Mouse (Mus musculus) kidney, embryonic 16.5 days (tissue): ENCODE data around the gene Galp. TPM values are rescaled to one million over a fixed set of nuclear protein-coding genes. Genes with fewer than 3 reads are reported as not detected.

Experiments used
- ATAC-seq: fragments of 200-750 bp; cut with Nextera tagmentation; 2 replicates; pipeline ENCODE4 v1.8.0; 2017; ENCODE audit warnings: moderate TSS enrichment; ENCODE audit not compliant: low FRiP score, low TSS enrichment
- H3K27ac ChIP-seq: fragments of 300-500 bp; sonication (generic); 2 replicates; pipeline ENCODE4 v1.5.1; 2014; ENCODE audit warnings: low read length
- H3K27me3 ChIP-seq: fragments of 300-500 bp; sonication (generic); 2 replicates; pipeline ENCODE4 v1.6.1; 2014; ENCODE audit warnings: low read length, control low read depth, mixed read lengths; ENCODE audit not compliant: insufficient read depth
- H3K36me3 ChIP-seq: fragments of 300-500 bp; sonication (generic); 2 replicates; pipeline ENCODE4 v1.6.1; 2014; ENCODE audit warnings: low read length, control low read depth, mixed read lengths; ENCODE audit not compliant: insufficient read depth
- H3K4me1 ChIP-seq: fragments of 300-500 bp; sonication (generic); 2 replicates; pipeline ENCODE4 v1.6.1; 2014; ENCODE audit warnings: low read length, control low read depth, mixed read lengths; ENCODE audit not compliant: insufficient read depth
- H3K4me2 ChIP-seq: fragments of 300-500 bp; sonication (generic); replicated peaks from 2 replicates; pipeline ENCODE4 v1.6.1; 2014; ENCODE audit warnings: low read depth, low read length
- H3K4me3 ChIP-seq: fragments of 300-500 bp; sonication (generic); 2 replicates; pipeline ENCODE4 v1.5.1; 2014; ENCODE audit warnings: mild to moderate bottlenecking, low read length
- H3K9ac ChIP-seq: fragments of 300-500 bp; sonication (generic); replicated peaks from 2 replicates; pipeline ENCODE4 v1.6.1; 2014; ENCODE audit warnings: low read length
- H3K9me3 ChIP-seq: fragments of 300-500 bp; sonication (generic); 2 replicates; pipeline ENCODE4 v1.6.1; 2016; ENCODE audit warnings: low read length, control low read depth
- WGBS: fragments of 180-500 bp; shearing (Covaris S2); extraction: QIAGEN DNeasy Blood & Tissue Kit; methylation state at CpG from one replicate; pipeline ENCODE4 v1.1.7; 2014; 5-methylcytosine and 5-hydroxymethylcytosine counted together
- polyA plus RNA-seq: library from polyadenylated mRNA; unstranded; fragments of >200 nt; fragmentation: Nextera tagmentation; extraction: Ambion mirVana; gene quantifications from 2 replicates; pipeline ENCODE4 v1.2.1, GENCODE M21; 2015

Galp gene
- polyA plus RNA-seq, 1 experiment from 2014 or later = not detected

GRCm38 (mm10) chr7:6157479-6157878 lies 39.4 kb upstream of the Galp start:
- peak overlapping the region; percentile 96 for H3K27ac ChIP-seq
- 64% methylated on average over 1 of the region's 1 CpGs for WGBS

GRCm38 (mm10) chr7:6159604-6160003 lies 37.3 kb upstream of the Galp start:
- Histone ChIP-seq H3K4me3 (no peak overlapping the region), H3K27ac (0 out of 2 replicates have a peak overlapping the region, but pooled peaks have one; percentile 36), H3K9me3 (no peaks in the 10 kb centered on the region), H3K27me3 (no peaks in the 10 kb centered on the region), H3K4me1 (peaks cover 14% of the 10 kb centered on the region), H3K9ac (no peak overlapping the region), H3K4me2 (no peak overlapping the region), H3K36me3 (no peaks in the 10 kb centered on the region)
- WGBS = 84% methylated on average over 3 of the region's 3 CpGs
- no peak for ATAC-seq

More at GRCm38 (mm10) chr7:6157479-6157878, 39.4 kb upstream of the Galp start:
- Histone ChIP-seq H3K27me3 (no peaks in the 10 kb centered on the region), H3K4me3 (no peak overlapping the region; the same call in 1 of the 2 replicates), H3K9ac (peak overlapping the region; percentile 15; the same call in 1 of the 2 replicates), H3K4me1 (peaks cover 27% of the 10 kb centered on the region), H3K9me3 (no peaks in the 10 kb centered on the region), H3K4me2 (peak overlapping the region; percentile 54), H3K36me3 (no peaks in the 10 kb centered on the region)
- ATAC-seq = no peak

GRCm38 (mm10) chr7:6161541-6161940 lies 35.3 kb upstream of the Galp start:
- Histone ChIP-seq H3K27ac (no peak overlapping the region), H3K4me1 (peaks cover 10% of the 10 kb centered on the region), H3K4me3 (no peak overlapping the region), H3K27me3 (no peaks in the 10 kb centered on the region), H3K9me3 (no peaks in the 10 kb centered on the region), H3K9ac (no peak overlapping the region), H3K4me2 (no peak overlapping the region), H3K36me3 (no peaks in the 10 kb centered on the region)
- no peak for ATAC-seq
- 60% methylated on average over 3 of the region's 3 CpGs for WGBS

- peaks cover 4% of the 10 kb centered on the region for H3K4me1 ChIP-seq
- H3K27ac ChIP-seq = no peak overlapping the region
- H3K36me3 ChIP-seq = no peaks in the 10 kb centered on the region
- no peak overlapping the region for H3K4me2 ChIP-seq
- H3K27me3 ChIP-seq = no peaks in the 10 kb centered on the region
- ATAC-seq = no peak
- H3K4me3 ChIP-seq = no peak overlapping the region
- no peaks in the 10 kb centered on the region for H3K9me3 ChIP-seq
- no peak overlapping the region for H3K9ac ChIP-seq
- WGBS = 77% methylated on average over 4 of the region's 4 CpGs
Observed at GRCm38 (mm10) chr7:6162172-6162571, 34.7 kb upstream of the Galp start.

GRCm38 (mm10) chr7:6164671-6165070 lies 32.2 kb upstream of the Galp start:
- Histone ChIP-seq H3K27me3 (no peaks in the 10 kb centered on the region), H3K27ac (no peak overlapping the region), H3K9ac (no peak overlapping the region), H3K9me3 (no peaks in the 10 kb centered on the region), H3K4me1 (no peaks in the 10 kb centered on the region), H3K4me3 (no peak overlapping the region), H3K4me2 (no peak overlapping the region), H3K36me3 (no peaks in the 10 kb centered on the region)
- 55% methylated on average over 5 of the region's 5 CpGs for WGBS
- no peak for ATAC-seq

- H3K9me3 ChIP-seq = no peaks in the 10 kb centered on the region
- H3K4me3 ChIP-seq = no peak overlapping the region
- no peaks in the 10 kb centered on the region for H3K36me3 ChIP-seq
- WGBS = 55% methylated on average over 3 of the region's 3 CpGs
- no peak for ATAC-seq
- H3K27ac ChIP-seq = peak overlapping the region; percentile 62; the same call in 1 of the 2 replicates
- no peak overlapping the region for H3K9ac ChIP-seq
- H3K4me2 ChIP-seq = no peak overlapping the region
- no peaks in the 10 kb centered on the region for H3K27me3 ChIP-seq
- H3K4me1 ChIP-seq = peaks cover 15% of the 10 kb centered on the region
Observed at GRCm38 (mm10) chr7:6169403-6169802, 27.5 kb upstream of the Galp start.

GRCm38 (mm10) chr7:6170391-6170790 lies 26.5 kb upstream of the Galp start:
- H3K9ac ChIP-seq = no peak overlapping the region
- H3K36me3 ChIP-seq = peaks cover 4% of the 10 kb centered on the region; the same call in 1 of the 2 replicates
- no peak overlapping the region for H3K27ac ChIP-seq
- no peak overlapping the region for H3K4me3 ChIP-seq
- 73% methylated on average over 9 of the region's 9 CpGs for WGBS
- no peak for ATAC-seq
- H3K4me1 ChIP-seq = peaks cover 15% of the 10 kb centered on the region
- H3K27me3 ChIP-seq = no peaks in the 10 kb centered on the region
- H3K9me3 ChIP-seq = no peaks in the 10 kb centered on the region
- H3K4me2 ChIP-seq = no peak overlapping the region

- H3K36me3 ChIP-seq = peaks cover 8% of the 10 kb centered on the region; the same call in 1 of the 2 replicates
- ATAC-seq = no peak
- no peaks in the 10 kb centered on the region for H3K27me3 ChIP-seq
- H3K9ac ChIP-seq = peak overlapping the region; percentile 67
- H3K4me2 ChIP-seq = peak overlapping the region; percentile 95
- H3K9me3 ChIP-seq = no peaks in the 10 kb centered on the region
- peaks cover 15% of the 10 kb centered on the region for H3K4me1 ChIP-seq
- 48% methylated on average over 6 of the region's 6 CpGs for WGBS
- H3K27ac ChIP-seq = peak overlapping the region; percentile 91
- peak overlapping the region; percentile 74 for H3K4me3 ChIP-seq
Observed at GRCm38 (mm10) chr7:6170871-6171270, 26.0 kb upstream of the Galp start.

GRCm38 (mm10) chr7:6171444-6172005 lies 25.4 kb upstream of the Galp start:
- WGBS = under 1% methylated on average over 24 of the region's 24 CpGs
- peak; percentile 29 for ATAC-seq
- peaks cover 15% of the 10 kb centered on the region for H3K4me1 ChIP-seq

GRCm38 (mm10) chr7:6172006-6172649 lies 24.8 kb upstream of the Galp start, which contains the start of gene Zfp444:
Gene Zfp444, plus strand, starts transcription at chr7:6172226.
- H3K9ac ChIP-seq = peak within 1 kb of the TSS; percentile 75
- WGBS = 0% methylated on average over 34 of the region's 37 CpGs
- peak within 1 kb of the TSS; percentile 74 for H3K4me3 ChIP-seq
- peaks cover 15% of the 10 kb centered on the region for H3K4me1 ChIP-seq
- H3K27me3 ChIP-seq = no peaks in the 10 kb centered on the region
- H3K27ac ChIP-seq = peak within 1 kb of the TSS; percentile 91
- ATAC-seq = peak; percentile 97
- H3K4me2 ChIP-seq = peak within 1 kb of the TSS; percentile 95
- H3K36me3 ChIP-seq = peaks cover 8% of the 10 kb centered on the region; the same call in 1 of the 2 replicates
- no peaks in the 10 kb centered on the region for H3K9me3 ChIP-seq

More at GRCm38 (mm10) chr7:6171444-6172005, 25.4 kb upstream of the Galp start:
- Histone ChIP-seq H3K4me3 (peak overlapping the region; percentile 74), H3K27ac (peak overlapping the region; percentile 91), H3K9me3 (no peaks in the 10 kb centered on the region), H3K36me3 (peaks cover 8% of the 10 kb centered on the region; the same call in 1 of the 2 replicates), H3K9ac (peak overlapping the region; percentile 67), H3K27me3 (no peaks in the 10 kb centered on the region), H3K4me2 (peak overlapping the region; percentile 95)
